Mouse (Mus musculus) midbrain, embryonic 11.5 days (tissue): ENCODE measurements around the gene Gm10401. TPM values are rescaled to one million over a fixed set of nuclear protein-coding genes. Genes with fewer than 3 reads are reported as not detected.
A peak's percentile ranks its signal among the peaks of the same experiment; 100 is the strongest.

Source experiments
- ATAC-seq: fragments of 200-750 bp; cut with Nextera tagmentation; 2 replicates; pipeline ENCODE4 v1.8.0; 2017; ENCODE audit warnings: moderate TSS enrichment, moderate library complexity; ENCODE audit not compliant: low FRiP score
- DNase-seq: peaks from one replicate; pipeline ENCODE4 v3.0.0; 2015; ENCODE audit warnings: low spot score; ENCODE audit errors: missing footprints
- H3K27ac ChIP-seq: fragments of 300-500 bp; sonication (generic); 2 replicates; pipeline ENCODE4 v1.5.1; 2014; ENCODE audit warnings: low read depth, low read length
- H3K27me3 ChIP-seq: fragments of 300-500 bp; sonication (generic); 2 replicates; pipeline ENCODE4 v1.6.1; 2014; ENCODE audit warnings: mild to moderate bottlenecking, low read length, moderate library complexity, mixed read lengths; ENCODE audit not compliant: control insufficient read depth, insufficient read depth
- H3K36me3 ChIP-seq: fragments of 300-500 bp; sonication (generic); 2 replicates; pipeline ENCODE4 v1.6.1; 2014; ENCODE audit warnings: mild to moderate bottlenecking, low read length, moderate library complexity, mixed read lengths; ENCODE audit not compliant: control insufficient read depth, insufficient read depth
- H3K4me1 ChIP-seq: fragments of 300-500 bp; sonication (generic); 2 replicates; pipeline ENCODE4 v1.6.1; 2014; ENCODE audit warnings: low read length; ENCODE audit not compliant: control insufficient read depth, insufficient read depth
- H3K4me2 ChIP-seq: fragments of 300-500 bp; sonication (generic); 2 replicates; pipeline ENCODE4 v1.6.1; 2014; ENCODE audit warnings: mild to moderate bottlenecking, moderate library complexity
- H3K4me3 ChIP-seq: fragments of 300-500 bp; sonication (generic); 2 replicates; pipeline ENCODE4 v1.5.1; 2014; ENCODE audit warnings: low read depth, low read length
- H3K9ac ChIP-seq: fragments of 300-500 bp; sonication (generic); 2 replicates; pipeline ENCODE4 v1.6.1; 2014; ENCODE audit warnings: low read length
- H3K9me3 ChIP-seq: fragments of 300-500 bp; sonication (generic); 2 replicates; pipeline ENCODE4 v1.6.1; 2016; ENCODE audit warnings: low read length; ENCODE audit not compliant: control insufficient read depth
- WGBS: fragments of 180-500 bp; shearing (Covaris S2); extraction: QIAGEN DNeasy Blood & Tissue Kit; methylation state at CpG from one replicate; pipeline ENCODE4 v1.1.7; 2014; 5-methylcytosine and 5-hydroxymethylcytosine counted together
- polyA plus RNA-seq: library from polyadenylated mRNA; unstranded; fragments of >200 nt; fragmentation: Nextera tagmentation; extraction: Ambion mirVana; gene quantifications from 2 replicates; pipeline ENCODE4 v1.2.1, GENCODE M21; 2014

Gm10401 gene
- polyA plus RNA-seq, 1 experiment from 2014 or later, result 26.6 TPM

DNA sequence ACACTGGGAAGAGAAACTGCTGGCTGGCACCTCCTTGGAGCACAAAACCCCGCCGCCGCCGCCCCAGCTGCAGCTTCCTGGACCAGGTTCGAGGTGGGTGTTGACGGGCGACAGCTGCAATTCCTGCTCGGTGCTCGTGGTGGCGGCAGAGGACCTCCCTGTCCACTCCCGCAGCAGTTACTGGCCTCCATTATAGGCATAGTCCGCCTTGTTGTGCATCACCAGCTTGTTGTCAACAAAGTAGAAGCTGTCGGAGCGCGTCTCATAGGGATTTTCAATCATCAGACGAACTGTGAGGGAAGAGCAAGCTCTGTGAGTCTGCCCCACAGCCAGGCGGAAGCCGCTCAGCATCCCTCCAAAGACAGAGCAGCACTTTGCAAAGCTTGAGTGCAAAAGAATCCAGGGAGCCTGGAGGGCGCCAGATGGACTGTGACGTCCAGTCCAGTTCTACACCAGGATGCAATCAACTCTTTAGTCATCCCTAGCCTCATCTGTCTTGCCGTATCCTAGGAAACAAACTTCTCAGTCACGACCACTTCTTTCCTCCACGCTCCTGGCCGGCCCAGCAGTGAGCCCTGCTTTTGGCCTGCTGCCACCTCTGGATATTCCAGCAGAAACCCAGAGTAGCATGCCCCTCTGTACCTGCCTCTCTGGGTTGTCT is 27.2 kb upstream of the Gm10401 start:
- Histone ChIP-seq H3K9ac (no peak overlapping the region), H3K27me3 (no peaks in the 10 kb centered on the region), H3K4me3 (no peak overlapping the region), H3K9me3 (no peaks in the 10 kb centered on the region), H3K4me2 (no peak overlapping the region), H3K27ac (peak overlapping the region; percentile 44; the same call in 1 of the 2 replicates), H3K4me1 (peaks cover 3% of the 10 kb centered on the region; the same call in 1 of the 2 replicates), H3K36me3 (peaks cover 16% of the 10 kb centered on the region)
- peak; percentile 97 for DNase-seq
- ATAC-seq, result peak; percentile 67; the same call in 1 of the 2 replicates
- 32% methylated on average over 24 of the region's 24 CpGs for WGBS

DNA sequence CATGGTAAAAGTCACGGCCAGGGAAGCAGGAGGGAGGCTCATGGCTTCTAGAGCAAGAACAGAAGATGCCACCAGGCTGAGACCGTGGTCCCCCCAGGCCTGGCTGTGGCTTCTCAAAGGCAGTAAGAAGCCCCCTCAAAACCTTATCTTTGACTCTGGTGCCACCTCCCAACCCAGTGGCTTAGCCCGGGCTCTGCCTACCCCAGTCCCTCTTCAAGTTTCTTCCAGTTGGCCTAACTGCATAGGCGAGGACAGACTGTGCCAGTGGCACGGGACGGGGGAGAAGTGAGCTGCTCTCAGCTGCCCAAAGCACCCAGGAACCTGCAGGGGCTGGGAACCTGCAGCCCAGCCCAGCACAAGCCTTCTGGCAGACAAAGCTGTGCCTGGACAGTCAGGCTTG is 26.6 kb upstream of the Gm10401 start:
- WGBS, result 96% methylated on average over 6 of the region's 6 CpGs
- ATAC-seq (no peak), DNase-seq (no peak)
- H3K36me3 ChIP-seq, result peaks cover 14% of the 10 kb centered on the region
- no peak overlapping the region for H3K4me2 ChIP-seq
- H3K9ac ChIP-seq, result no peak overlapping the region
- H3K9me3 ChIP-seq, result no peaks in the 10 kb centered on the region
- H3K4me3 ChIP-seq, result no peak overlapping the region
- H3K27ac ChIP-seq, result no peak overlapping the region
- H3K27me3 ChIP-seq, result no peaks in the 10 kb centered on the region
- H3K4me1 ChIP-seq, result peaks cover 3% of the 10 kb centered on the region; the same call in 1 of the 2 replicates

DNA sequence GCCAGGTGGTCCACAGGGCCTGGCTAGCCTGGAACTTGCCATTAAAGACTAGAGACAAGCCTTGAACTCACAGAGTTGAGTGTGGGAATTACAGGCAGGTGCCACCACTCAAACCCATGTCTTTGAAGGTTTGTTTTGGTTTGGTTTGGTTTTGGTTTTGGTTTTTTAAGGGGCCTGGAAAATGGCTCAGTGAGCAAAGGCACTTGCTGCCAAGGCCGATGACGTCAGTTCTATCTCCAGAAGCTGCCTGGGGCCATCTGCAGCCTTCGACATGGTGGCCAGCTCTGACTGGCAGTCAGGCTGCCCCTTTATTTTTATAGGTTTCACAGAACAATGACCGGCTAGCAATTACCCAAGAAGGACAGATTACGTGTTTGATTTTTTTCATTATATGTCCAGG is 22.9 kb upstream of the Gm10401 start:
- Histone ChIP-seq H3K4me1 (peaks cover 5% of the 10 kb centered on the region; the same call in 1 of the 2 replicates), H3K27me3 (no peaks in the 10 kb centered on the region), H3K4me3 (no peak overlapping the region), H3K36me3 (peaks cover 8% of the 10 kb centered on the region), H3K27ac (no peak overlapping the region), H3K9me3 (no peaks in the 10 kb centered on the region), H3K4me2 (no peak overlapping the region), H3K9ac (no peak overlapping the region)
- no peak for ATAC-seq
- 89% methylated on average over 5 of the region's 5 CpGs for WGBS
- no peak for DNase-seq

- H3K27ac ChIP-seq, result no peak within 1 kb of the TSS; the same call in 1 of the 2 replicates
- ATAC-seq (peak; percentile 95), DNase-seq (peak; percentile 99)
- peak within 1 kb of the TSS; percentile 76 for H3K9ac ChIP-seq
- H3K4me1 ChIP-seq, result peaks cover 2% of the 10 kb centered on the region; the same call in 1 of the 2 replicates
- H3K9me3 ChIP-seq, result no peaks in the 10 kb centered on the region
- peak within 1 kb of the TSS; percentile 71 for H3K4me2 ChIP-seq
- peak within 1 kb of the TSS; percentile 69 for H3K4me3 ChIP-seq
- H3K27me3 ChIP-seq, result no peaks in the 10 kb centered on the region
- WGBS, result under 1% methylated on average over 39 of the region's 39 CpGs
- H3K36me3 ChIP-seq, result peaks cover 3% of the 10 kb centered on the region
These were observed 21.0 kb upstream of the Gm10401 start, which contains the start of gene Acads for GRCm38 (mm10) chr5:115118961-115119570. Gene Acads (minus strand): TSS chr5:115119346.

GRCm38 (mm10) chr5:115117467-115117866 is 19.4 kb upstream of the Gm10401 start:
- H3K4me3 ChIP-seq, result no peak overlapping the region
- ATAC-seq (no peak), DNase-seq (no peak)
- H3K9me3 ChIP-seq, result no peaks in the 10 kb centered on the region
- peaks cover 3% of the 10 kb centered on the region for H3K36me3 ChIP-seq
- no peak overlapping the region for H3K27ac ChIP-seq
- H3K4me2 ChIP-seq, result no peak overlapping the region
- H3K27me3 ChIP-seq, result no peaks in the 10 kb centered on the region
- peaks cover 2% of the 10 kb centered on the region; the same call in 1 of the 2 replicates for H3K4me1 ChIP-seq
- H3K9ac ChIP-seq, result no peak overlapping the region
- WGBS, result 94% methylated on average over 13 of the region's 13 CpGs

DNA sequence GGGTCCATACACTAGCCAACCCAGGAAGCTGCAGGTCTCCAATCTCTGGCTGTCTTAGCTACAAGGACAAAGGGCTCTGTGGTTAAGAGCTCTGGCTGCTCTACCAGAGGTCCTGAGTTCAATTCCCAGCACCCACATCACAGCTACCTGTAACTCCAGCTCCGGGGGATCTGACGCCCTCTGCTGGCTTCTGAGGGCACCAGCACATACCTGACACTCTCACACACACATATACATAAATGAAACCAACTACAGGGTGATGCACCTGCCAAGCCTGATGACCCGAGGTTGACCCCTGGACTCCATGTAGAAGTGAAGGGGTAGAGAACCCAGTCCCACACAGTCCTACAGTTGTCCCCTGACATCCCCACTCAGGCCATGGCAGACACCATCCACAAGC is 18.3 kb upstream of the Gm10401 start:
- H3K4me1 ChIP-seq, result peaks cover 2% of the 10 kb centered on the region; the same call in 1 of the 2 replicates
- no peaks in the 10 kb centered on the region for H3K9me3 ChIP-seq
- no peak overlapping the region for H3K4me2 ChIP-seq
- no peak overlapping the region for H3K27ac ChIP-seq
- DNase-seq, result no peak
- 88% methylated on average over 3 of the region's 3 CpGs for WGBS
- H3K36me3 ChIP-seq, result peaks cover 3% of the 10 kb centered on the region
- ATAC-seq, result no peak
- H3K4me3 ChIP-seq, result no peak overlapping the region
- H3K9ac ChIP-seq, result no peak overlapping the region
- no peaks in the 10 kb centered on the region for H3K27me3 ChIP-seq

DNA sequence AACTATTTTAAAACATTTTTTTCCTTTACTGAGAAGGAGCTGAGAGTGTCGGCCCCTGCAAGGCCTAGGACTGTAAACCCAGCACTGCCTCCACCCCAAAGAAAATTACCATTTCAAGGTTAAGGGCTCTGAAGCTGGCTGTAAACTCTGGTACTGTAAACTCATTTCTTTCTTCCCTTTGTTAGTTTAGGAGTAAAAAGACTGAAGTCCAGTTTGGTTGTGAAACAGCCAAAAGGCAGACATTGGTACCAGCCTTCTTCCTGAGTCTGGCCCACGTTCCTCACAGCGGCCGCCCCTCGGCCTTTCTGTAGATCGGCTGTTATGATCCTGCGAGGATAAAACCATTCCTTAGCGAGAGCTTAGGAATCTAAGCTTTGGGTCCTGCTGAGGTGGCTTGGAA is 16.4 kb upstream of the Gm10401 start:
- H3K36me3 ChIP-seq, result peaks cover 5% of the 10 kb centered on the region
- no peak overlapping the region for H3K4me2 ChIP-seq
- 97% methylated on average over 8 of the region's 8 CpGs for WGBS
- no peaks in the 10 kb centered on the region for H3K27me3 ChIP-seq
- DNase-seq (no peak), ATAC-seq (no peak)
- H3K4me1 ChIP-seq, result peaks cover 12% of the 10 kb centered on the region
- no peak overlapping the region for H3K9ac ChIP-seq
- no peak overlapping the region for H3K4me3 ChIP-seq
- no peak overlapping the region for H3K27ac ChIP-seq
- no peaks in the 10 kb centered on the region for H3K9me3 ChIP-seq

- Histone ChIP-seq H3K4me3 (no peak overlapping the region), H3K9ac (no peak overlapping the region), H3K27ac (no peak overlapping the region), H3K4me1 (peaks cover 10% of the 10 kb centered on the region), H3K27me3 (no peaks in the 10 kb centered on the region), H3K9me3 (no peaks in the 10 kb centered on the region), H3K4me2 (no peak overlapping the region), H3K36me3 (peaks cover 5% of the 10 kb centered on the region)
- ATAC-seq, result no peak
- WGBS, result 96% methylated on average over 12 of the region's 12 CpGs
- no peak for DNase-seq
These were observed 15.1 kb upstream of the Gm10401 start for GRCm38 (mm10) chr5:115113244-115113643.

DNA sequence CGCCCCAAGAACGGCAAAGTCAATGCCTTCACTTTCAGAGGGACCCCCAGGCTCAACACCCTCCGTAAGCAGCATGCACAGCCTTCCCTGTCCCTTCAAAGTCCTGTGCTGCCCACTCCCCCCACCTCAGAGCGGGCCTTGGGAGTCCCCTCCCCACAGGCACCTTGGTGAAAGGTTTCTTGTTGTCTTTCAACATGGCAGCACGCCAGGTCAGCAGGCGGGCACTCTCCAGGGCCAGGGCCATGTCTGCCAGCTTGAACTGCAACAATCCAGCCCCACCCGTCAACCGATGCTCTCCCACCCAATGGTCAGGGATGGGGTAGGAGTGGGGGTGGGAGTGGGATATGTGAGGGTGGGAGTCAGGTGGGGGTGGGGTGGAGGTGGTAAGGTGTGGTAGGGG is 13.1 kb upstream of the Gm10401 start:
- Histone ChIP-seq H3K27ac (no peak overlapping the region), H3K27me3 (no peaks in the 10 kb centered on the region), H3K4me1 (peaks cover 10% of the 10 kb centered on the region), H3K9me3 (no peaks in the 10 kb centered on the region), H3K4me2 (no peak overlapping the region), H3K9ac (no peak overlapping the region), H3K36me3 (peaks cover 2% of the 10 kb centered on the region; the same call in 1 of the 2 replicates), H3K4me3 (no peak overlapping the region)
- DNase-seq (no peak), ATAC-seq (no peak)
- WGBS, result 96% methylated on average over 8 of the region's 8 CpGs
